Mouse (Mus musculus) megakaryocyte, embryonic 14.5 days (primary cell): ENCODE data around the gene Arhgap18. TPM values are rescaled to one million over a fixed set of nuclear protein-coding genes. Genes with fewer than 3 reads are reported as not detected.

Experiments
- H3K27me3 ChIP-seq: replicated peaks from 2 replicates; pipeline ENCODE3; 2012; ENCODE audit warnings: inconsistent platforms
- H3K36me3 ChIP-seq: replicated peaks from 2 replicates; pipeline ENCODE3; 2012; ENCODE audit warnings: low read length, inconsistent platforms, mixed read lengths
- H3K4me1 ChIP-seq: 2 replicates; pipeline ENCODE4 v1.6.1; 2012; ENCODE audit warnings: inconsistent platforms
- H3K4me3 ChIP-seq: replicated peaks from 2 replicates; pipeline ENCODE3; 2012; ENCODE audit warnings: moderate library complexity, mild to moderate bottlenecking, inconsistent platforms
- H3K9me3 ChIP-seq: 2 replicates; pipeline ENCODE4 v1.6.1; 2012; ENCODE audit warnings: inconsistent platforms
- FLI1 ChIP-seq: IDR thresholded peaks from 2 replicates; pipeline ENCODE4 v1.6.1; 2012; ENCODE audit warnings: low read length, inconsistent platforms, mixed read lengths
- GATA1 ChIP-seq: IDR thresholded peaks from 3 replicates; pipeline ENCODE4 v1.6.1; 2012; ENCODE audit warnings: mixed read lengths, low read length, inconsistent platforms, borderline replicate concordance
- polyA plus RNA-seq: library from polyadenylated mRNA; stranded (reverse); fragments of >175 nt; gene quantifications from 2 replicates; pipeline ENCODE4 v1.2.3, GENCODE M21; 2012; ENCODE audit warnings: low replicate concordance; ENCODE audit not compliant: insufficient read depth

The Arhgap18 gene
- polyA plus RNA-seq, 1 experiment, result 9.3 TPM

DNA sequence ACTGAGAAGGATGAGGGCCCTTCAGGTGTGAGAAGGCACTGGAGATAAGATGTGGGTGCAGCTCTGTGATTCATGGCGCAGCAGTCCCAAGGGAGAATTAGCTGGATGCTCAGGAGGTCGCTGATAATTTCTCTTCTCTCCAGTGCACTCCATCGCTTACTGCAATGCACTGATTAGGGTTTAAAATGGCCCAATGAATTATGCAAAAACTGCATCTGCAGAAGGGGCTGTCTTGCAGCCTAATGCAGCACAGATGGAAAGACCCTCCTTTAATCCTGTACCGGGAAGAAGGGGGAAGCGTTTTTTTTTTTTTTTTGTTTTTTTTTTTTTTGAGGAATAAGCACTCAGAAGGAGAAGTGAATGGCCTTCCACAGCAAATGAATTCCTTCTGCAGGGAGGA, 74.1 kb downstream of the Arhgap18 start:
- H3K4me1 ChIP-seq, result peaks cover 75% of the 10 kb centered on the region
- peaks cover 61% of the 10 kb centered on the region for H3K36me3 ChIP-seq
- H3K9me3 ChIP-seq, result no peaks in the 10 kb centered on the region
- no peak for TF ChIP-seq GATA1
- no peaks in the 10 kb centered on the region for H3K27me3 ChIP-seq
- no peak overlapping the region for H3K4me3 ChIP-seq

DNA sequence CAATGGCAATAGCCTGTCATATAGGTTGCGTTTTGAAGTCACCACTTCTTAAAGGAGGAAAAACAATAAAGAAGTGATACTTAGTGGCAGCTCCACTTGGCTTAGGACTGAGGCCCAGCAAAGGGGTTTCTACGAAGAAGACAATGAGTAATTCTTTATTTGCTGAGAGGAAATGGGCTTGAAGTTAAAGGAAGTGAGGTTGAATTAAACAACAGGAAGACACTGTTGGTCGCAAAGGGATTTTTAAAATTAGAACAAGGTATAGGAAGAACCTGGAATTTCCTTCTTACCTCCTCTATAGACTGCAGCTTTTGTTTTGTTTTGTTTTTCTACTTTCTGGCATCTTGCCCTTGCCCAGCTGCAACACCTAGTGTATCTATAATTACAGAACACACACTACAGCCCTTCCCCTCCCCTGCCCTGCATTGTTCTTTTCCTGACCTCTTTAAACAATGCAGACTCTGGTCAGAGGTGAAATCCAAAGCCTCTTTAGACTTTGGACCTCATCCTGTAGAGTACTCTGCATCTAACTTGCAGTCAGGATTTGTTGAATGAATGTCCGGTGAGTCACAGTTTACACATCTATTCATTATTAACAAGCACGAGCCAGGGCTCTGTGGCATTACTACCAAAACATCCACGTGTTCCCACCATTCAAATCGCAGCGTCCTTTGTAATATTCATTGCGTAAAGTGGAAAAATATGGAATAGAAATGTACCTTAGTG, 75.4 kb downstream of the Arhgap18 start:
- peaks cover 77% of the 10 kb centered on the region for H3K4me1 ChIP-seq
- TF ChIP-seq GATA1, result no peak
- TF ChIP-seq FLI1, result no peak
- peak overlapping the region; percentile 21 for H3K4me3 ChIP-seq
- no peaks in the 10 kb centered on the region for H3K27me3 ChIP-seq
- H3K9me3 ChIP-seq, result no peaks in the 10 kb centered on the region
- peaks cover 55% of the 10 kb centered on the region for H3K36me3 ChIP-seq

DNA sequence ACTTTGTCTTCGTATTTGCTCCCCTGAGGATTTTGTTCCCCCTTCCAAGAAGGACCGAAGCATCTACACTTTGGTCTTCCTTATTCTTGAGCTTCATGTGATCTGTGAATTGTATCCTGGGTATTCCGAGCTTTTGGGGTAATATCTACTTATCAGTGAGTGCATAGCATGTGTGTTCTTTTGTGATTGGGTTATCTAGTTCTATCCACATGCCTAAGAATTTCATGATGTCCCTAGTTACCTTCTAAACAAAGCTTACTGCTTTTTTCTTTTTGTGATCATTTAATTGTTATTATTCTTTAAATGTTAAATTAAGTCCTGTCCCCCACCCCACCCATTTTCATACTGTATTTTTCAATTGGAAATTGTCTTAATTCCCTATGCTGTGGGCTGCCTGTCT, 78.8 kb downstream of the Arhgap18 start:
- H3K36me3 ChIP-seq, result peaks cover 48% of the 10 kb centered on the region
- H3K9me3 ChIP-seq, result no peaks in the 10 kb centered on the region
- no peak overlapping the region for H3K4me3 ChIP-seq
- no peak for TF ChIP-seq GATA1
- TF ChIP-seq FLI1, result no peak
- no peaks in the 10 kb centered on the region for H3K27me3 ChIP-seq
- H3K4me1 ChIP-seq, result peaks cover 82% of the 10 kb centered on the region

DNA sequence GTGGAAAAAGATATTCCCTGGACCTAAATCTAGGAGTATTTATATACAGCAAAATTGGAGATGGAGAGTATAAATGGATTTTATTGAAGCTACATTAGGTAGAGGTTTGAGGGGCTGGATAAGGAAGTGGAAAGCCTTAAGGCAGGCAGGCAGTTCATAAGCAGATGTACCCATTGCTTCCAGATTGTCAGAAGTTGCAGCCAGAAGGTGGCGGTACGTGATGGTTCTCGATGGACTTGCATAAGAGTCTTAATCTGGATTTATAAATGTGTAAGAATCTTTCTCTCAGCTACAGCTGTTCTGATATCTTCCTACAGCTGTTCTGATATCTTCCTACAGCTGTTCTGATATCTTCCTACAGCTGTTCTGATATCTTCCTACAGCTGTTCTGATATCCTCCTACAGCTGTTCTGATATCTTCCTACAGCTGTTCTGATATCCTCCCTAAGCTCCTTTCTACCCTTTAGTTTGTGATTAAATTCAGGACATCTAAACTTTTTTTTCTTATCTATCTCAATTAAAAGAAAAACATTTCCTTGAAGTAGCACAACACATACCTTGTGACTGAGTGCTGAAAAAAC, 79.5 kb downstream of the Arhgap18 start:
- Histone ChIP-seq H3K4me1 (peaks cover 79% of the 10 kb centered on the region), H3K27me3 (no peaks in the 10 kb centered on the region), H3K9me3 (no peaks in the 10 kb centered on the region), H3K4me3 (no peak overlapping the region), H3K36me3 (peaks cover 48% of the 10 kb centered on the region)
- no peak for TF ChIP-seq FLI1
- no peak for TF ChIP-seq GATA1

DNA sequence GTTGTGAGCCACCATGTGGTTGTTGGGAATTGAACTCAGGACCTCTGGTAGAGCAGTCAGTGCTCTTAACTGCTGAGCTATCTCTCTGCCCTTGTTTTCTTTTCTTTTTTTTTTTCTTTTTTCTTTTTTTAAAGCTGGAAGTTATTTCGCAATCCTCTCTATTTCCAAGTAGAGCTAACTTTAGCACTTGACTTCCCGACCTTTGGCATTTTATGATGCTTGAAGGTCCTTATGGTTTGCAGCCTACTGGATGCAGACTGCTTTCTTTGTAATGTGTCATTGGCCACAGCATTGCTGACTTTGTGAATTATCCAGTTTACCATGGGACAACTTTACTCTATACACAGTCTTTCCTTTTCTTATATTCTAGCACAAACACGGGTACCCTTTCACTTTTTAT, 80.2 kb downstream of the Arhgap18 start:
- peaks cover 79% of the 10 kb centered on the region for H3K4me1 ChIP-seq
- H3K9me3 ChIP-seq, result no peaks in the 10 kb centered on the region
- TF ChIP-seq GATA1, result no peak
- TF ChIP-seq FLI1, result no peak
- peaks cover 46% of the 10 kb centered on the region for H3K36me3 ChIP-seq
- no peaks in the 10 kb centered on the region for H3K27me3 ChIP-seq
- H3K4me3 ChIP-seq, result no peak overlapping the region

DNA sequence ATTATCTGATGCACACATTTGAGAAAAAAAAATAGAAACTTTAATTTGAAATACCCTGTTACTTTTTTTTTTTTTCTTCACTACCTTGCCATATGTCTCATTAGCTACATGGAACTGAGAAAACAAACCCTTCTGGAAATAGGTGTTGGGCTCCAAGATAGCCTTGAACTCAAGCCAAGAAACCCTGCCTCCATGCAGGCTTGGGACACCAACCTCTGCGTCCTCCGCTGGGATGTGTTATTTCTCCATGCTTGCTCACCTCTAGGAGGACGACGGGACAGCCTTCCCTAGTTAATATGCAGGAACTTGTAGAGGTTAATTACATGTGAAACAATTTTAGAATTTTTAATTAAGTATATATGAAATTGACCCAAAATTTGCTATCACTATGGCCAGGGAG, 96.1 kb downstream of the Arhgap18 start:
- H3K9me3 ChIP-seq, result no peaks in the 10 kb centered on the region
- no peak overlapping the region for H3K4me3 ChIP-seq
- peaks cover 19% of the 10 kb centered on the region for H3K4me1 ChIP-seq
- peaks cover 89% of the 10 kb centered on the region for H3K36me3 ChIP-seq
- H3K27me3 ChIP-seq, result no peaks in the 10 kb centered on the region
- TF ChIP-seq FLI1 (no peak), GATA1 (no peak)

DNA sequence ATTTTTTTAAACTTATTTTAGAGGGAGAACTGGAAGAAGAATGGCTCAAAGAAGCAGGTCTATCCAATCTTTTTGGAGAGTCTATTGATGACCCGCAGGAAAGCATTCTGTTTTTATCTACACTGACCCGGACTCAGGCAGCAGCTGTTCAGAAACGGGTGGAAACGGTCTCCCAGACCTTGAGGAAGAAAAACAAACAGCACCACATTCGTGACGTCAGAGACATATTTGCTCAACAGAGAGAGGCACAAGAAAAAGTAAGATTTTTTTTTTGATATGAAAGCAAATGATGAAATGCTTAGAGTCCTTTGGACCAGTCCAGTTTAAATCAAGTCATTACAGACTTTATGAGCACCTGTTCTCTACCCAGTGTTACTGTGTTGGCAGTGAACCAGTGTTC, 96.6 kb downstream of the Arhgap18 start:
- Histone ChIP-seq H3K4me3 (no peak overlapping the region), H3K4me1 (peaks cover 23% of the 10 kb centered on the region), H3K36me3 (peaks cover 92% of the 10 kb centered on the region), H3K9me3 (no peaks in the 10 kb centered on the region), H3K27me3 (no peaks in the 10 kb centered on the region)
- no peak for TF ChIP-seq GATA1
- TF ChIP-seq FLI1, result no peak

DNA sequence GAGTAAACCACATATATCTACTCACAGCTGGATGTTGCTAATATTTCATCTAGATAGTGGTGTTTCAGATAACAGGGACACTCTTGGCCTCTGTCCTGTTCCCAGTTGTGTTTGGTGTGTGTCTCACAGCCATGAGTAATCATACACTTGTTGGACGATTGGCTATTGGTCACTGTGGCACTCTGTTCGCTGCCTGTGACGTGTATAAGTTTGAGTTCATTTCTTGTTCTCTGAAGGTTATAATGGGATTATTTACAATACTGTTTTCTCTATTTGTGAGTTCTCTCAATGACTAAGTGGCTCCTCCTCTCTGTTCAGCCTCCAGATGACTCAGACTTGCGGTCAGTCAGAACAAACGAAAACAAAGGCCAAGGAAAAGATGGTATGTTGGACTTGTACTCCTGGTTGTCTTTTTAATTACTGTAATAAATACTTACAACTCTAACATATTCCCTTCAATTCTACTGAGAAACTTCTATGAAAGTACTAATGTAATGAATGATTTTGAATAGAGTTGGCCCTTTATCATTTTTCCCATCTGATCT, 101.4 kb downstream of the Arhgap18 start:
- TF ChIP-seq FLI1, result no peak
- H3K4me3 ChIP-seq, result no peak overlapping the region

DNA sequence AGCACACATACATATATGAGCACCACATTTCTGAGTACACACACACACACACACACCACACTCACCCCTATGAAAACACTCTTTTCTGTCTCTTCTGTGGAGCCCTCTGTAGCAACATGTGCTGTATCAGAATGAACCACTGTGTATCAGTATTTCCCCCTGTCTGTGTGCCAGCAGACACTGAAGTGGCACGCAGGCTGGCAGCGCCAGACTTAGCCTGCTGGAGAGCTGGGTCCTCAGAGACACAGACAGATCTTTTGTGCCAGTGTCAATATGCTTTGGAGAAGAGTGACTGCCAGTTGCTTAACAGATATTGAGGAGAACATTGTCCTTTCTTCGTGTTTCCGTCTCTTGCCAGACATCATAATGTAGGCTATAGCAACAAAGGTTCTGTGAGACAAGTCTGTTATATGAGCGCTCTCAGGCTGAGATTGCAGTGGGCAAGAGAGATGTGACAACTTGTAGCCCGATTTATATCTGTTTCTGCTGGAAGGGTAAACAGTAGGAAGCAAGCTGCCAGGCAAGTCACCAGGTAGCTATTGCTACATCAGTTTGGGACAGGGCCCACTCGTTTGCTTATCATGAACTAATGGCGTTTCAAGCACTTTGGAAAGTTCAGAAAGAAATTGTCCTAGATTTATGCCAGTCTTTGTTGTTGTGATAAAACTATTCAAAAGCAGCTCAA, 102.8 kb downstream of the Arhgap18 start:
- H3K4me1 ChIP-seq, result peaks cover 32% of the 10 kb centered on the region
- H3K36me3 ChIP-seq, result peaks cover 93% of the 10 kb centered on the region
- TF ChIP-seq GATA1 (no peak), FLI1 (no peak)
- H3K9me3 ChIP-seq, result no peaks in the 10 kb centered on the region
- H3K27me3 ChIP-seq, result no peaks in the 10 kb centered on the region
- H3K4me3 ChIP-seq, result no peak overlapping the region

More for the DNA sequence above, 101.4 kb downstream of the Arhgap18 start:
- Histone ChIP-seq H3K36me3 (peaks cover 93% of the 10 kb centered on the region), H3K4me1 (peaks cover 40% of the 10 kb centered on the region), H3K9me3 (no peaks in the 10 kb centered on the region), H3K27me3 (no peaks in the 10 kb centered on the region)

DNA sequence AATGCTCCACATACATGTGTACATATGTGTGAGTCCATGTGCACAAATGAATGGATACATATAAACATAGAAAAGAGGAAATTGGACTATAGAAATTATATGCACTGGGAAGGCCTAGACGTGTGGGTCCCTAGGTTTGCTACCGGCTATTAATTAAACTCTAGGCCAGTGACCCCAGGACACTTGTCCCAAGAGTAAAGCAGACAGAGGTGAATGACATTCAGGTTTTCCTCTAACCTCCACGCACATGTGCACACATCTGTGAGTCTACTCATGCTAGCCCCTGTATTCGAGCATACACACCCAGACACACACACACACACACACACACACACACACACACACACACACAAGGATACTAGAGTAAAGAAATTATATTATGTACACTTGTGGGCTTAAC, 104.4 kb downstream of the Arhgap18 start:
- Histone ChIP-seq H3K9me3 (no peaks in the 10 kb centered on the region), H3K27me3 (no peaks in the 10 kb centered on the region), H3K4me3 (no peak overlapping the region), H3K36me3 (peaks cover 92% of the 10 kb centered on the region), H3K4me1 (peaks cover 23% of the 10 kb centered on the region)
- TF ChIP-seq FLI1, result no peak
- no peak for TF ChIP-seq GATA1
